Mouse (Mus musculus) myocyte (in vitro differentiated cells): ENCODE results near the gene Zranb1. TPM values are rescaled to one million over a fixed set of nuclear protein-coding genes. Genes with fewer than 3 reads are reported as not detected.

Source experiments
- H3K27me3 ChIP-seq: one replicate; pipeline ENCODE4 v1.6.1; 2011; ENCODE audit not compliant: control insufficient read depth, insufficient read depth, insufficient read length
- H3K36me3 ChIP-seq: one replicate; pipeline ENCODE4 v1.6.1; 2011; ENCODE audit not compliant: control insufficient read depth, insufficient read depth
- H3K4me2 ChIP-seq: one replicate; pipeline ENCODE4 v1.6.1; 2011; ENCODE audit warnings: low read depth, control low read depth
- H3K4me3 ChIP-seq: one replicate; pipeline ENCODE4 v1.5.1; 2011; ENCODE audit warnings: mild to moderate bottlenecking, control low read depth, moderate library complexity
- H3K79me2 ChIP-seq: one replicate; pipeline ENCODE4 v1.6.1; 2011; ENCODE audit not compliant: control insufficient read depth, insufficient read depth
- H3ac ChIP-seq: one replicate; pipeline ENCODE4 v1.6.1; 2011; ENCODE audit not compliant: control insufficient read depth, insufficient read length
- CEBPB ChIP-seq: IDR thresholded peaks from 2 replicates; pipeline ENCODE4 v1.6.1; 2011; ENCODE audit warnings: mild to moderate bottlenecking, moderate library complexity; ENCODE audit not compliant: poor library complexity, insufficient read depth, severe bottlenecking
- E2F4 ChIP-seq: IDR thresholded peaks from one replicate; pipeline ENCODE4 v1.6.1; 2011; ENCODE audit warnings: mild to moderate bottlenecking, control low read depth, moderate library complexity; ENCODE audit not compliant: insufficient read depth
- MAX ChIP-seq: IDR thresholded peaks from one replicate; pipeline ENCODE4 v1.6.1; 2011; ENCODE audit warnings: low read depth, mild to moderate bottlenecking, control low read depth
- MYOD1 ChIP-seq, 3 experiments: IDR thresholded peaks; one replicate each; pipeline ENCODE4 v1.6.1; 2011; ENCODE audit warnings: control low read depth in 2 of 3, low read depth in 2 of 3, mild to moderate bottlenecking in 2 of 3, moderate library complexity in 1 of 3; ENCODE audit not compliant: insufficient read length in 2 of 3, control insufficient read depth in 1 of 3
- MYOG ChIP-seq, 3 experiments: IDR thresholded peaks; one replicate each; pipeline ENCODE4 v1.6.1; 2011; ENCODE audit warnings: control low read depth in 2 of 3, low read depth in 2 of 3, mild to moderate bottlenecking in 2 of 3; ENCODE audit not compliant: insufficient read length in 2 of 3, control insufficient read depth in 1 of 3, insufficient read depth in 1 of 3
- POLR2A ChIP-seq: IDR thresholded peaks from one replicate; pipeline ENCODE4 v1.6.1; 2011; ENCODE audit warnings: low read depth, mild to moderate bottlenecking, control low read depth, moderate library complexity; ENCODE audit not compliant: insufficient read length
- POLR2AphosphoS2 ChIP-seq: IDR thresholded peaks from one replicate; pipeline ENCODE4 v1.6.1; 2011; ENCODE audit warnings: low read depth, control low read depth; ENCODE audit not compliant: insufficient read length
- REST ChIP-seq: IDR thresholded peaks from one replicate; pipeline ENCODE4 v1.6.1; 2011; ENCODE audit warnings: mild to moderate bottlenecking, control low read depth, moderate library complexity; ENCODE audit not compliant: insufficient read depth, insufficient read length
- SRF ChIP-seq: IDR thresholded peaks from one replicate; pipeline ENCODE4 v1.6.1; 2011; ENCODE audit warnings: low read depth; ENCODE audit not compliant: control insufficient read depth, insufficient read length
- TCF12 ChIP-seq: IDR thresholded peaks from one replicate; pipeline ENCODE4 v1.6.1; 2011; ENCODE audit warnings: mild to moderate bottlenecking, control low read depth; ENCODE audit not compliant: poor library complexity, insufficient read depth, severe bottlenecking
- TCF3 ChIP-seq: IDR thresholded peaks from one replicate; pipeline ENCODE4 v1.6.1; 2011; ENCODE audit warnings: low read depth, control low read depth; ENCODE audit not compliant: insufficient read length
- USF1 ChIP-seq: IDR thresholded peaks from one replicate; pipeline ENCODE4 v1.6.1; 2011; ENCODE audit warnings: low read depth, mild to moderate bottlenecking, control low read depth, moderate library complexity
- polyA plus RNA-seq: library from polyadenylated mRNA; unstranded; fragments of >200 nt; fragmentation: generic; extraction: Trizol; gene quantifications from one replicate; pipeline ENCODE4 v1.2.1, GENCODE M21; 2012; ENCODE audit warnings: missing spikeins

The Zranb1 gene
- polyA plus RNA-seq, 1 experiment: 14.6 TPM

DNA sequence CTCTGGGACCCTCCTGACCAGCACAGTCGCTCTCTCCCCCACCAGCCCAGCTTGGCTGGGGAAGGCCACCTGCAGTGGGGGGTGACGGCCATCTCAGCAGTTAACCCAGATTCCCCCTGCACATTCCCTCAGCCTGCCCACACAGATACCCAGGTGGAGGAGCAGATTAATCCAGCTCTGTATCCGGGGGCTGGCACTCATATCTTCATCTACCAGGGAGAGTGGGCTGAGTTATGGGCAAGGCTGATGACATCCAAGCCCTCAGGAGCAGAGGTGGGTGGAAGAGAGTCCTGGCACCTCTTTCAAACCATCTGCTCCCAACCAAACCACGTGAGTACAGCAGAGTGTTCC lies 38.7 kb upstream of the Zranb1 start:
- no peaks in the 10 kb centered on the region for H3K36me3 ChIP-seq
- H3K4me2 ChIP-seq: peak overlapping the region; percentile 30
- no peak for TF ChIP-seq USF1
- TF ChIP-seq TCF3: no peak
- TF ChIP-seq MAX: no peak
- no peak for TF ChIP-seq REST
- no peak for TF ChIP-seq SRF
- no peak for TF ChIP-seq MYOD1 (IDR thresholded peaks at IDR 0.05; ENCODE audit: control insufficient read depth in 1 of 3, insufficient read length in 2 of 3, low read depth in 2 of 3)
- no peak for TF ChIP-seq MYOG (IDR thresholded peaks at IDR 0.05; ENCODE audit: control insufficient read depth in 1 of 3, insufficient read depth in 1 of 3, insufficient read length in 2 of 3, low read depth in 2 of 3)
- no peak for TF ChIP-seq TCF12
- TF ChIP-seq POLR2A: no peak
- no peak for TF ChIP-seq CEBPB
- no peak for TF ChIP-seq POLR2AphosphoS2
- TF ChIP-seq E2F4: no peak
- no peak overlapping the region for H3K4me3 ChIP-seq
- no peaks in the 10 kb centered on the region for H3K79me2 ChIP-seq
- H3ac ChIP-seq: no peak overlapping the region
- H3K27me3 ChIP-seq: no peaks in the 10 kb centered on the region

DNA sequence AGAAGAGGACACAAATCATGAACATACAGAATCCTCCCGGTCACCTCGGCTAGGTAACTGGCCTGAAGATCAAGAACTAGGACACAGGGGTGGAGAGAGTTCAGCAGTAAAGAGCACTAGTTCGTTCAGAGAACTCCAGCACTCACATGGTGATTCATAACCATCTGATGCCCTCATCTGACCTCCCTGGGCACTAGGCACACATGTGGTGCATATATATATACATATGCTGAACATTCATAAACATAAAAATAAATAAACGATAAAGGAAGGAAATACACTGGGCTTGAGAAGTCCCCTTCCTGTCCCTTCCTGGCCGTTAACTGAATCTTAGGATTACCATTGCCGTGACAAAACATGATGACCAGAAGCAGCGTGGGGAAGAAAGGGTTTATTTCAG lies 38.1 kb upstream of the Zranb1 start:
- TF ChIP-seq CEBPB (no peak), SRF (no peak), POLR2AphosphoS2 (no peak)
- no peak overlapping the region for H3ac ChIP-seq

DNA sequence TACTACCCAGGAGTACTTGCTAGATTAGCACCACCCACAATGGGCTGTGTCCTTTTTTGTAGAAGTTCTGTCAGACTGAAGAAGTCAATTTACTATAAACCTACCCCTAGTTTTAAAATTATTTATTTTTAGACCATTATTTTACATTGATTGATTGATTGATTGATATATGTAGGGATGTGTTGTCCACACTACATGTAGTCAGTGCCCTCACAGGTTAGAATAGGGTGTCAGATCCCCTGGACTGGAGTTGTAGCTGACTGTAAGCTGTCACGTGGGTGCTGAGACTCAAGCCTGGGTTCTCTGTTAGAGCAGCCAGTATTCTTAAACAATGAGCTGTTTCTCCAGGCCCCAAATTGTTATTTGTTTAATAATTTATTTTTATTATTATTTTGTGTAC lies 37.6 kb upstream of the Zranb1 start:
- Histone ChIP-seq H3ac (no peak overlapping the region), H3K36me3 (no peaks in the 10 kb centered on the region), H3K4me2 (no peak overlapping the region), H3K79me2 (no peaks in the 10 kb centered on the region), H3K4me3 (no peak overlapping the region), H3K27me3 (no peaks in the 10 kb centered on the region)
- TF ChIP-seq REST (no peak), POLR2AphosphoS2 (no peak), E2F4 (no peak), TCF3 (no peak), SRF (no peak), CEBPB (no peak), MYOG (IDR thresholded peaks at IDR 0.05; ENCODE audit: control insufficient read depth in 1 of 3, insufficient read depth in 1 of 3, insufficient read length in 2 of 3, low read depth in 2 of 3) (no peak), POLR2A (no peak), TCF12 (no peak), MYOD1 (IDR thresholded peaks at IDR 0.05; ENCODE audit: control insufficient read depth in 1 of 3, insufficient read length in 2 of 3, low read depth in 2 of 3) (no peak), USF1 (no peak), MAX (no peak)

More for the DNA sequence above, 38.1 kb upstream of the Zranb1 start:
- Histone ChIP-seq H3K4me2 (peak overlapping the region; percentile 30), H3K27me3 (no peaks in the 10 kb centered on the region), H3K79me2 (no peaks in the 10 kb centered on the region), H3K4me3 (no peak overlapping the region), H3K36me3 (no peaks in the 10 kb centered on the region)

DNA sequence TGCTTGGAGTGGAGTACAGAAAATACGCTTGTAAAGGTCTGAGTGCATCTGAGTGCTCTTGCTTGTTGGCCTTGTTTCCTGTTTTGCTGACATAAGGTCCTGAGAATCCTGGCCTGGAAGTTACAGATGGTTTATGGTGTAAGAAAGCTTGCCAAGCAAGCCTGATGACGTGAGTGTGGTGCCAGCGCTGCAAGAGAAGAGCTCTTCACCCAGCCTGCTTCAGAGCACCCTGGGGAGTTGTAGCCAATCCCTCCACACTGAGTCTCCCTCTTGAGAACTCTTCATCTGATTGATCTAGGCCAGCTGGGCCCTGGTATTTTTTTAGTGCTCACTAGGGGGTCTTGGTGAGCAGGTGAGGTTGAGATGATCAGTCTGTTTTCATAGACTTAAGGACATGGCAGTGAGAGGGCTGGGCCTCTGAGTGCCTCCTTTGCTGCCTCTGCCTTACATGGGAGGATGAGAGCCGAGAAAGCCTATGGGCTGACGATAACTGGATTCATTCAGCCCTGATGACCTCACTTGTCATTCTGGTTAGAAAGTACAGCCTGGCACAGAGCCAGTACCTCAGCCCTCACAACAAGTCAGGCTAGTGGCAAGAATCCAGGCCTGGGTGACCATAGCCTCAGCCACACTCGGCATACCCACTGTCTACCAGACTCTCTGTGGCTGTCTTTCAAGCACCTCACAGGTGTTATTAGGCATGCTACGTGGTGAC lies 35.9 kb upstream of the Zranb1 start:
- Histone ChIP-seq H3K4me3 (no peak overlapping the region), H3K79me2 (no peaks in the 10 kb centered on the region), H3K27me3 (no peaks in the 10 kb centered on the region), H3K36me3 (no peaks in the 10 kb centered on the region), H3ac (no peak overlapping the region), H3K4me2 (peak overlapping the region; percentile 18)
- TF ChIP-seq POLR2AphosphoS2 (no peak), MYOG (IDR thresholded peaks at IDR 0.05; ENCODE audit: control insufficient read depth in 1 of 3, insufficient read depth in 1 of 3, insufficient read length in 2 of 3, low read depth in 2 of 3) (peak in 1 of 3 experiments; percentile 14), USF1 (no peak), SRF (no peak), E2F4 (no peak), POLR2A (no peak), TCF3 (no peak), REST (no peak), MAX (no peak), MYOD1 (IDR thresholded peaks at IDR 0.05; ENCODE audit: control insufficient read depth in 1 of 3, insufficient read length in 2 of 3, low read depth in 2 of 3) (peak in 1 of 3 experiments; percentile 45)

DNA sequence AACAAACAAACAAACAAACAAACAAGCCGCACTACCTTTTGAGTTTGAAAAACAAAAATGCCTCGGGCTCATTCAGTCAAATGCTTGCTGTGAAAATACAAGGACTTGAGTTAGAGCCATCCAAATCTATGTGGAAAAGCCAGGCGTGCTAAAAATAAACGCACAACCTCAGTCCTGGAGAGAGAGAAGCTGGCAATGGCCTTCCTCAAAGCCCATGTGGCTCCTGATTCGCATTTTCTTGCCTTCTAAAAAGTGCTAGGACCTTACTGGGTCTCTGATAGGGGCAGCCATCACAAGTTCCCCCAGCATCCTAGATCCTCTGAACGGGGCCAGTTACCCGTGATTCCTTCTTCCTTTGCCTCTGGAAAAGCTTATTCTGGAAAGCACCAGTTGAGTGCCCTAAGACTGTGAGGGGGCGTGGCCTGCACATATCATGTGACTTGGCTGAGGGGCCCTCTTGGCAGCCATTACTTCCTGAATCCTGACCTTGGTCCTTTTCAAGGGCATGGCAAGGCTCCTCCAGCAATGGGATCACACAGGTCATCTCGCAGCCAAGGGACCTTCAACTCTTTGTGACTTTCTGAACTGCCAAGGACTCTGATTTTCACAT lies 34.6 kb upstream of the Zranb1 start:
- Histone ChIP-seq H3K4me2 (peak overlapping the region; percentile 12), H3ac (no peak overlapping the region), H3K4me3 (no peak overlapping the region), H3K79me2 (no peaks in the 10 kb centered on the region), H3K27me3 (no peaks in the 10 kb centered on the region), H3K36me3 (no peaks in the 10 kb centered on the region)
- no peak for TF ChIP-seq POLR2AphosphoS2
- TF ChIP-seq USF1: peak; percentile 32
